Mouse (Mus musculus) forebrain, embryonic 12.5 days (tissue): Measurements from ENCODE around the gene Casp14. TPM values are rescaled to one million over a fixed set of nuclear protein-coding genes. Genes with fewer than 3 reads are reported as not detected.
"Not testable (repeated sequence)": the region's sequence is repeated elsewhere in the genome, so short reads cannot be mapped to it uniquely, and the experiment has no call there.

Experiments
- ATAC-seq: fragments of 200-750 bp; cut with Nextera tagmentation; 2 replicates; pipeline ENCODE4 v1.8.0; 2017; ENCODE audit warnings: moderate TSS enrichment; ENCODE audit not compliant: low FRiP score
- H3K27ac ChIP-seq: fragments of 300-500 bp; sonication (generic); 2 replicates; pipeline ENCODE4 v1.5.1; 2016; ENCODE audit warnings: mild to moderate bottlenecking
- H3K27me3 ChIP-seq: fragments of 300-500 bp; sonication (generic); 2 replicates; pipeline ENCODE4 v1.6.1; 2016; ENCODE audit warnings: mild to moderate bottlenecking
- H3K36me3 ChIP-seq: fragments of 300-500 bp; sonication (generic); replicated peaks from 2 replicates; pipeline ENCODE4 v1.6.1; 2016; ENCODE audit warnings: mild to moderate bottlenecking
- H3K4me1 ChIP-seq: fragments of 300-500 bp; sonication (generic); 2 replicates; pipeline ENCODE4 v1.6.1; 2016
- H3K4me2 ChIP-seq: fragments of 300-500 bp; sonication (generic); 2 replicates; pipeline ENCODE4 v1.6.1; 2016; ENCODE audit warnings: mild to moderate bottlenecking, moderate library complexity
- H3K4me3 ChIP-seq: fragments of 300-500 bp; sonication (generic); replicated peaks from 2 replicates; pipeline ENCODE4 v1.5.1; 2016; ENCODE audit warnings: mild to moderate bottlenecking
- H3K9ac ChIP-seq: fragments of 300-500 bp; sonication (generic); 2 replicates; pipeline ENCODE4 v1.6.1; 2016; ENCODE audit warnings: mild to moderate bottlenecking
- H3K9me3 ChIP-seq: fragments of 300-500 bp; sonication (generic); 2 replicates; pipeline ENCODE4 v1.6.1; 2016
- WGBS: fragments of 180-500 bp; shearing (Covaris S2); methylation state at CpG from one replicate; pipeline ENCODE4 v1.1.7; 2016; 5-methylcytosine and 5-hydroxymethylcytosine counted together
- polyA plus RNA-seq: library from polyadenylated mRNA; unstranded; fragments of >200 nt; fragmentation: Nextera tagmentation; extraction: Ambion mirVana; gene quantifications from 2 replicates; pipeline ENCODE4 v1.2.1, GENCODE M21; 2016

Gene Casp14
- polyA plus RNA-seq, 1 experiment from 2014 or later = not detected

GRCm38 (mm10) chr10:78723416-78723815 is 5.3 kb upstream of the Casp14 start:
- no peak overlapping the region for H3K27ac ChIP-seq
- whole genome bisulfite sequencing = 29% methylated on average over 2 of the region's 2 CpGs

GRCm38 (mm10) chr10:78722654-78723053 is 4.6 kb upstream of the Casp14 start:
- 81% methylated on average over 2 of the region's 2 CpGs for WGBS
- ATAC-seq = no peak
- Histone ChIP-seq H3K27me3 (no peaks in the 10 kb centered on the region), H3K4me1 (no peaks in the 10 kb centered on the region), H3K4me3 (no peak overlapping the region), H3K4me2 (no peak overlapping the region), H3K9me3 (no peaks in the 10 kb centered on the region), H3K36me3 (no peaks in the 10 kb centered on the region), H3K27ac (no peak overlapping the region), H3K9ac (no peak overlapping the region)

More at GRCm38 (mm10) chr10:78723416-78723815, 5.3 kb upstream of the Casp14 start:
- ATAC-seq = no peak
- no peak overlapping the region for H3K9ac ChIP-seq
- no peaks in the 10 kb centered on the region for H3K9me3 ChIP-seq
- H3K36me3 ChIP-seq = no peaks in the 10 kb centered on the region
- no peaks in the 10 kb centered on the region for H3K4me1 ChIP-seq
- no peak overlapping the region for H3K4me2 ChIP-seq
- H3K27me3 ChIP-seq = no peaks in the 10 kb centered on the region
- H3K4me3 ChIP-seq = no peak overlapping the region

- Histone ChIP-seq H3K9me3 (no peaks in the 10 kb centered on the region), H3K9ac (no peak overlapping the region), H3K27me3 (no peaks in the 10 kb centered on the region), H3K36me3 (no peaks in the 10 kb centered on the region), H3K4me3 (no peak overlapping the region), H3K4me1 (no peaks in the 10 kb centered on the region), H3K4me2 (no peak overlapping the region), H3K27ac (no peak overlapping the region)
- 89% methylated on average over 5 of the region's 5 CpGs for WGBS
- ATAC-seq = no peak
Measured at GRCm38 (mm10) chr10:78722036-78722435, 3.9 kb upstream of the Casp14 start.

GRCm38 (mm10) chr10:78716231-78716630 is 1.9 kb downstream of the Casp14 start:
- H3K27ac ChIP-seq = no peak overlapping the region
- H3K4me3 ChIP-seq = no peak overlapping the region
- H3K9ac ChIP-seq = no peak overlapping the region
- H3K9me3 ChIP-seq = no peaks in the 10 kb centered on the region
- no peaks in the 10 kb centered on the region for H3K27me3 ChIP-seq
- H3K4me1 ChIP-seq = no peaks in the 10 kb centered on the region
- no peaks in the 10 kb centered on the region for H3K36me3 ChIP-seq
- no peak for ATAC-seq
- no peak overlapping the region for H3K4me2 ChIP-seq

- H3K36me3 ChIP-seq = no peaks in the 10 kb centered on the region
- no peak overlapping the region for H3K27ac ChIP-seq
- no peaks in the 10 kb centered on the region for H3K9me3 ChIP-seq
- ATAC-seq = no peak
- no peaks in the 10 kb centered on the region for H3K27me3 ChIP-seq
- H3K9ac ChIP-seq = no peak overlapping the region
- H3K4me1 ChIP-seq = no peaks in the 10 kb centered on the region
- 92% methylated on average over 7 of the region's 7 CpGs for WGBS
- H3K4me2 ChIP-seq = no peak overlapping the region
- H3K4me3 ChIP-seq = no peak overlapping the region
Measured at GRCm38 (mm10) chr10:78715156-78715555, 2.9 kb downstream of the Casp14 start.

GRCm38 (mm10) chr10:78714129-78714528 is 4.0 kb downstream of the Casp14 start:
- 88% methylated on average over 6 of the region's 6 CpGs for WGBS
- no peaks in the 10 kb centered on the region for H3K4me1 ChIP-seq
- H3K4me2 ChIP-seq = no peak overlapping the region
- no peak overlapping the region for H3K27ac ChIP-seq
- H3K4me3 ChIP-seq = no peak overlapping the region
- no peaks in the 10 kb centered on the region for H3K27me3 ChIP-seq
- no peak for ATAC-seq
- no peaks in the 10 kb centered on the region for H3K9me3 ChIP-seq
- H3K9ac ChIP-seq = no peak overlapping the region
- no peaks in the 10 kb centered on the region for H3K36me3 ChIP-seq

- Histone ChIP-seq H3K4me2 (no peak overlapping the region), H3K4me1 (no peaks in the 10 kb centered on the region), H3K4me3 (no peak overlapping the region), H3K36me3 (no peaks in the 10 kb centered on the region), H3K9me3 (no peaks in the 10 kb centered on the region), H3K9ac (no peak overlapping the region), H3K27me3 (no peaks in the 10 kb centered on the region), H3K27ac (no peak overlapping the region)
- no peak for ATAC-seq
Measured at GRCm38 (mm10) chr10:78710706-78711105, 7.4 kb downstream of the Casp14 start.

DNA sequence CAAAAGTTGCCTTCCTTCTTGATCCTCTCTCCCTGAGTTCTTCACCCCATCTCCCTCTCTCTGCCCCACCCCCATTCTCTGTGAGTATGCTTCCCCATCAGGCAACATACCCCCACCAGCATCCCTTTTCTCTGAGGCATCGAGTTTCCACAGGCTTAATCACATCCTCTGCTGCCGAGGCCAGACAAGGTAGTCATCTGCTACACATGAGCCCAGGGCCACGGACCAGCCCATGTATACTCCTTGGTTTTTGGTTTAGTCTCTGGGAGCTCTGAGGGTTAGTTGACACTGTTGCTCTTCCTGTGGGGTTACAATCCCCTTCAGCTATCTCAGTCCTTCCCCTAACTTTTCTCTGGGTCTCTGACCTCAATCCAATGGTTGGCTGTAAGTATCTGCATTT is 17.2 kb downstream of the Casp14 start:
- Histone ChIP-seq H3K9ac (no peak overlapping the region), H3K4me1 (no peaks in the 10 kb centered on the region), H3K4me2 (no peak overlapping the region), H3K36me3 (no peaks in the 10 kb centered on the region), H3K27me3 (no peaks in the 10 kb centered on the region), H3K9me3 (no peaks in the 10 kb centered on the region), H3K4me3 (no peak overlapping the region), H3K27ac (no peak overlapping the region)
- WGBS = 59% methylated on average over 3 of the region's 3 CpGs
- ATAC-seq = no peak

DNA sequence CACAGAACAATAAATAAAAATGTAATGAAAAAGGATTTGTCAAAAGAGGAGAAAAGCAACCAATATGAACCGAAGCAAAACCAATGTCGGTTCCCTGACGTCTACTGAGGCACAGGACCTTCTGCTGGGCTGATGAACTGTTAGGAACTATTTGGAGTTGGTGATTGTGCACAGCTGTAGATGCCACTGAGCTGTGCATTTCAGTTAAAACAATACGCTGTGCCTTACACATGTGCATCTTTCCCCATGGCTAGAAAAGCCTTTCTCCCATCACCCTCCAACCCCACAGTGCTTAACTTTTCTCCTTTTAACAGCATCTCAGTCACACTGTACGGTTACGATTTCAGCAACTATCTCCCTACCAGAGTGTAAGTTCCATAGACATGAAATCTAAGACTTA is 28.1 kb downstream of the Casp14 start:
- Histone ChIP-seq H3K27me3 (no peaks in the 10 kb centered on the region), H3K9me3 (no peaks in the 10 kb centered on the region), H3K4me2 (no peak overlapping the region), H3K9ac (no peak overlapping the region), H3K4me3 (no peak overlapping the region), H3K4me1 (no peaks in the 10 kb centered on the region; the same call in 1 of the 2 replicates), H3K27ac (no peak overlapping the region), H3K36me3 (no peaks in the 10 kb centered on the region)
- WGBS = 91% methylated on average over 6 of the region's 6 CpGs
- ATAC-seq = no peak

GRCm38 (mm10) chr10:78686995-78687577 is 31.0 kb downstream of the Casp14 start:
- Histone ChIP-seq H3K9me3 (no peaks in the 10 kb centered on the region), H3K27me3 (no peaks in the 10 kb centered on the region), H3K27ac (no peak overlapping the region), H3K36me3 (no peaks in the 10 kb centered on the region), H3K4me1 (no peaks in the 10 kb centered on the region; the same call in 1 of the 2 replicates), H3K4me3 (no peak overlapping the region), H3K4me2 (no peak overlapping the region), H3K9ac (no peak overlapping the region)
- ATAC-seq = no peak
- WGBS = 80% methylated on average over 4 of the region's 4 CpGs

DNA sequence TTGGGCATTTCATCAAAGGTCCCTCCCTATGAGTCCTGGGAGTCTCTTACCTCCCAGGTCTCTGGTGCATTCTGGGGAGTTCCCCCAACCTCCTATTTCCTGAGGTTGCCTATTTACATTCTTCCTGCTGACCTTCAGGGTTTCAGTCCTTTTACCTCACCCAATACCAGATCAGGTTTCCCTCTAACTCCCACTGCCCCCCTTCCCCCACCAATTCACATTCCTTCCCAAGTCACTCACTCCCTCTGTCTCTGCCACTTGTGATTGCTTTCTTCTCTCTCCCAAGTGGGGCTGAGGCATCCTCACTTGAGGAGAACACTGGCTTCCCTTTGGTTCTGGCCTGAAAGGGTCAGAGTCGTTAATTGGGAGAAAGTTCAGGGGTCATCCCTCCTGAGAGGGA is 48.0 kb downstream of the Casp14 start:
- not testable (repeated sequence) for H3K27me3 ChIP-seq, H3K4me1 ChIP-seq, H3K36me3 ChIP-seq, H3K4me3 ChIP-seq, ATAC-seq, H3K9me3 ChIP-seq, H3K9ac ChIP-seq, H3K27ac ChIP-seq, H3K4me2 ChIP-seq
- 13% methylated on average over 1 of the region's 1 CpGs for WGBS

- not testable (repeated sequence) for H3K36me3 ChIP-seq, H3K9me3 ChIP-seq, H3K4me1 ChIP-seq, H3K9ac ChIP-seq, ATAC-seq, H3K4me3 ChIP-seq, H3K27me3 ChIP-seq, H3K4me2 ChIP-seq, H3K27ac ChIP-seq
- WGBS = 94% methylated on average over 10 of the region's 10 CpGs
Measured at GRCm38 (mm10) chr10:78666696-78667095, 51.4 kb downstream of the Casp14 start.

DNA sequence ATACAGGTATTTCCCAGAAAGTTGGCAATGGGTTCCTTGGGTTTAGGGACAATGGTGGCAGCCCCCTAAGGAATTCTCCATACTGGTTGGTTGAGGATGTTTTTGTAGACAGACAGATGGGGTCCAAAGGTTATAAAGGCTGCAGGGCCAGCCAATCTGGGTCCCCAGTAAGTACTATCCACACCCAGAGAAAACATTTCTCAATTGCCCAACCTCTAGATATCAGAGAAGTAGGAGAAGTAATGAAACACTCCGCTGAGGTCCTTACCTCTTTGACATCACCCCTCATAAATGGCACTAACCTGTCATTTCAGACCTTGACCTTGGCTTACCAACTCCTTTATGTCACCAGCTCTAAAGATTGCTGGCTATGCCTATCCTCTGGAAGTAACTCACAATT is 53.5 kb downstream of the Casp14 start:
- Histone ChIP-seq H3K36me3 (no peaks in the 10 kb centered on the region), H3K4me3 (no peak overlapping the region), H3K27ac (no peak overlapping the region), H3K4me2 (no peak overlapping the region), H3K27me3 (no peaks in the 10 kb centered on the region), H3K9ac (no peak overlapping the region), H3K4me1 (no peaks in the 10 kb centered on the region), H3K9me3 (no peaks in the 10 kb centered on the region)
- no peak for ATAC-seq
- WGBS = 95% methylated on average over 1 of the region's 1 CpGs
